Mouse (Mus musculus) T-helper 2 cell (primary cell): ENCODE measurements around the gene Nip7.

Experiments
- in situ Hi-C: fragments of 300-600 bp; cut with MboI, MseI; formaldehyde crosslinking; loops from one replicate; pipeline ENCODE4 v1.15.1; 2025; ENCODE audit warnings: high pct_unique_total_duplicates

The Nip7 gene

DNA sequence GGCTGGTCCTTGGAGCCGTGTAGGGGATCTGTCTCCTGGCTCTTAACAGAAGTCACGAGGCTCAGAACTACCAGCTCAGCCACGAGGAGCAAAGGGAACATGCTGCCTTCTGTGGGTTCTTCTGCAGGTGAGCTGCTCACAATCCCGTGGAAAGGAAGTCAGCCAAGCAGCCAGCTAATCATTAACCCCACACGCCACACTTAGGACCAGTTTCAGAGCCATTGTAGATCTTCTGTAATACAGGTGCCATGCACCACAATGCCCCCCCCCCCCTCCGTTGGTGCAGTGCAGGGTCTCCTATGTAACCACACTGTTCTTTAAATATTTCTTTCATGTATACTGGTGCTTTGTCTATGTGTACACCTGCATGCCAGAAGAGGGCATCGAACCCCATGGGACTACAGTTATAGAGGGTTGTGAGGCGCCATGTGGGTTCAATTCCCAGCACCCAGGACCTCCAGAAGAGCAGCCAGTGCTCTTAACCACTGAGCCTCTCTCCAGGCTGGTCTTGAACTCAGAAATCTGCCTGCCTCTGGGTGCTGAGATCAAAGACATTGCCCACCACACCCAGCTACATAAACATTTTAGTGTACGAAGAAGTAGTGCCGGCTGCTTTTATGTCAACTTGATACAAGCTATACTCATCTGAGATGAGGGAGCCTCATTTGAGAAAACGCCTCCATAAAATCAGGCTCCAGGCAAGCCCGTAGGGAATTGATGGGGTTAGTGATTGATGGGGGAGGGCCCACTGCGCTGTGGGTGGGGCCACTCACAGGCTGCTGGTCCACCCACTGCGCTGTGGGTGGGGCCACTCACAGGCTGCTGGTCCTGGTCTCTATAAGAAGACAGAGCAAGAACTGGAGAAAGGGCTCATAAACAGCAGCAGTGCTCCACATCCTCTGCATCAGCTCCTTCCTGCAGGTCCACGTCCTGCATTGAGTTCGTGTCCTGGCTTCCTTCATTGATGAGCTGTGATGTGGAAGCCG is 9.1 kb downstream of the Nip7 start, which contains the start of gene Tmed6:
TSS of gene Tmed6 (minus strand) at position 134 of the 986 bp plus-strand sequence.
- in situ Hi-C loops, result no loop called here

DNA sequence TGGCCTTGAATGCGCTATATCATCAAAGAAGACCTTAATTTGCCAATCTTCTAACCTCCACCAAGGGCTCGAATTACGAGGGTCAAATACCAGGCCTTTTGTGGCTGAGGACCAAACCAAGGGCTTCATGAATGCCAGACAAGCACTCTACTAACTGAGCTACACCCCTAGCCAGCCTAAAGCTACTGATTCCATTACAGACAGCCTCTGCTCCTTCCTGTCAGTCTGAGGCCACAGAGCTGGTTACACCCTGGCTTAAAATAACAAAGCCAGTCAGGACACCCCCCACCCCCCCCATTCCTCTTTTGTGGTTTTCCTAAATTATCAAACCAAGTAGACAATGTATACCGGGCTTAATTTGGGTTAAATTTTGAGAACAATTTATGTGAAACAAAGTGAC is 17.0 kb downstream of the Nip7 start:
- in situ Hi-C loops, result no loop called here

- in situ Hi-C loops, result no loop called here
Observed at GRCm38 (mm10) chr8:107074128-107074527, 17.5 kb downstream of the Nip7 start.

DNA sequence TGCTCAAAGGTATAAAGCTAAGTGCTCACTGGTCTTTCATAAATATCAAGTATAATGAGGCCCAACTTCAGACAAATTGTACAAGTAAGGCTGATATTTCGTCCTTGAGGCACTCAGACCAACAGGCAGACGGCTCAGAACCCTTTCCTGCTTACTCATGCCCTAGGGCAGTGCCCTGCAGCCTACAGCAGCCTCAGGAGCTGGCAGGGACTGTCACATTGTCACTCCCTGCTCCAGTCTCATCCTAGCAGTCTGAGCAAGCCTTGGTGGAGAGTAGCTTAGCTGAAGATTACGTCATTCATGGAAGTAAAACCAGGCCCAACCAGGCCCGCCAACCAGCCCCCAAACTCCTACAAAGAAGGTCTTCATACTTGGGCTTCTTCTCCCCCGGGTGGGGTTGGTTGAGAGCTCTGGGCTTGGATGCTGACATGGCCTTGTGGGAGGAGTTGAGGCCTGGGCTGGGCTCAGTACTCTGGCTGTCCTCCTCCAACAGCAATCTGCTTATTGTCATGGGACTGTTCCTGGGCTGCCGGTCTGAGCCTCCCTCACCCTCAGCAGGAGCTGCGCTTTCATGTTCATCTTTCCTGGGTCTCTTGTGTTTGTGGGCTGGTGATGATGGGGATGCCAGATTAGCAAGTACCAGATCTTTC is 19.7 kb downstream of the Nip7 start:
- in situ Hi-C loops, result no loop called here

GRCm38 (mm10) chr8:107085358-107085757 is 28.7 kb downstream of the Nip7 start:
- in situ Hi-C loops, result no loop called here

DNA sequence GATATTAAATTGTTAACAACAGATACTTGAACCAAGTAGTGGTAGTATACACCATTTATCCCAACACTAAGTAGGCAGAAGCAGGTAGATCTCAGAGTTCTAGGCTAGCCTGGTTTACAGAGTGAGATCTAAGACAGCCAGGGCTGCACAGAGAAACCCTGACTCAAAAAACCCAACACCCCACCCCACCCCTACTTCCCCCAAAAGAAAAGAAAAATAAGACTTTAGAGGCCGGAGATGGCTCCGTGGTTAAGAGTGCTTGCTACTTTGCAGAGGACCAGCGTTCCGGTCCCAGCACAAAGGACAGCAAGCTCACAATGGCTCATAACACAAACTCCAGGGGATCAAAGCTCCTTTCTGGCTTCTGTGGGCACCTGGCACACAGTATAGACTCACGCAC is 29.3 kb downstream of the Nip7 start:
- in situ Hi-C loops, result no loop called here

GRCm38 (mm10) chr8:107088526-107089063 is 31.9 kb downstream of the Nip7 start:
- in situ Hi-C loops, result no loop called here

GRCm38 (mm10) chr8:107090531-107090930 is 33.9 kb downstream of the Nip7 start:
- in situ Hi-C loops, result no loop called here

DNA sequence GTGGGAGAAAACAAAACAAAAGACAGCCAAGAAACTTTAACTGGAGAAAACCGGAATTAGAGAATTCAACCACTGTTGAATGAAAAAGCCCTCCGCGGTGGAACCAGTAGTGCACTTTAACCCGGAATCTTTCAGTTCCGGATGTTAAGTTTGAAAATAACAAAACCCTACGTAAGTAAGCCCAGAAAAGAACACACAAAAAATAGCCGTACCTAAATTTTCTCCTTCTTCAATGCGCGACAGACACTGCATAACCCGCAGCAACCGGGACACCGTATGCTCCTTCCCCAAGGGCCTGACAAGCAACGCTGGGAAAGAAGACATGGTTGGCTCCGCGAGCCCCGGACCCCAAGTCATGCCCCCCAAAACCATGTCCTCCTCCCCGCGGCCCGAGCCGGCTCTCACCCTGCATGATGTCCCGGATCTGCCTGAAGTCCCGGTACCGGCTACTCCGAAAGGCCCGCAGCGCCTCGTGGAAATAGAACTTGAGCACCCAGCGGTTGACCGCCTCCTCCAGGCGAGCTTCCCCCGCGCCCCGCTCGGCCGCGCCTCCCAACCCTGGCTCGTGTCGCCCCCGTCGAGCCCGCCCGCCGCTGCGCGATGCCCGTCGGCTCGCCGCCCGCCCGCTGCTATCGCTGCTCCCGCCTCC is 39.2 kb downstream of the Nip7 start:
- in situ Hi-C loops, result no loop called here

GRCm38 (mm10) chr8:107096366-107097036 is 39.8 kb downstream of the Nip7 start, which contains the start of gene Terf2:
Gene Terf2 (minus strand): TSS chr8:107096547.
- in situ Hi-C loops, result no loop called here

DNA sequence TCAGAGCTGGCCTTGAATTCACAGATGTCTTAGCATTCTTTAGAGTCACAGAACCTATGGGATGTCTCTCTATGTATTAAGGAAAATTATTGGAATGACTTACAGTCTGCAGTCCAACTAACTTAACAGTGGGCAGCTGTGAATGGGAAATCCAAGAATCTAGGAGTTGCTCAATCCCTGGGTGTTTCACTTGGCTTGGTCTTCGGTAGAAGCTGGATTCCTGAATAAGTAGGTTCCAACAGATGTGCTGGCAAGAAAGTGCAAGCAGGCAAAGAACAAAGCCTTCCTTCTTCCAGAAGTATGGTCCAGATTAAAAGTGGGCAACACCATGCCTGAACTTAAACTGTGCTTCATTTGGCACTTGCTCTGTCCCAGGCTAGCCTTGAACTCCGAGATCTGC is 44.0 kb downstream of the Nip7 start:
- in situ Hi-C loops, result loop anchor here (25.0 kb wide), 1 partner anchor 212 kb away; no protein-coding TSS in a partner anchor

DNA sequence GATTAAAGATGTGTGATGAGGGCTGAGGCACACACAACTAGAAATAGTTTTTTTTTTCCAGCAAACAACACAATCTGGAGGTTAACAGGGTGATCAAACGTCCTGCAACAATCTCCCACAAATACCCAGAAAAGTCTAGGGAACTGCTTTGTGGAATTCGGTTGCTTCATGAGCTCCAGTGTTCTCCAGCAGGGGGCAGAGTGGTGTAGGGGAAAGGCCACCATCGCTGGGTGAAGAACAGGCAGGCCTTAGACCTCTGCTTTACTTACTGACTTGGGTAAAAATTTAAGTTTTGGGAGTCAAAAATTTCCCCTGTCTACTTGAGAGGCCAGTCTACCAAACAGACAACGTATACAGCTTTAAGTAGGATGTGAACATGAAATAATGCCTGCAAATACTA is 47.9 kb downstream of the Nip7 start:
- in situ Hi-C loops, result loop anchor here (25.0 kb wide), 1 partner anchor 208 kb away; no protein-coding TSS in a partner anchor

GRCm38 (mm10) chr8:107108089-107108488 is 51.4 kb downstream of the Nip7 start:
- in situ Hi-C loops, result loop anchor here (25.0 kb wide), 1 partner anchor 204 kb away; no protein-coding TSS in a partner anchor

DNA sequence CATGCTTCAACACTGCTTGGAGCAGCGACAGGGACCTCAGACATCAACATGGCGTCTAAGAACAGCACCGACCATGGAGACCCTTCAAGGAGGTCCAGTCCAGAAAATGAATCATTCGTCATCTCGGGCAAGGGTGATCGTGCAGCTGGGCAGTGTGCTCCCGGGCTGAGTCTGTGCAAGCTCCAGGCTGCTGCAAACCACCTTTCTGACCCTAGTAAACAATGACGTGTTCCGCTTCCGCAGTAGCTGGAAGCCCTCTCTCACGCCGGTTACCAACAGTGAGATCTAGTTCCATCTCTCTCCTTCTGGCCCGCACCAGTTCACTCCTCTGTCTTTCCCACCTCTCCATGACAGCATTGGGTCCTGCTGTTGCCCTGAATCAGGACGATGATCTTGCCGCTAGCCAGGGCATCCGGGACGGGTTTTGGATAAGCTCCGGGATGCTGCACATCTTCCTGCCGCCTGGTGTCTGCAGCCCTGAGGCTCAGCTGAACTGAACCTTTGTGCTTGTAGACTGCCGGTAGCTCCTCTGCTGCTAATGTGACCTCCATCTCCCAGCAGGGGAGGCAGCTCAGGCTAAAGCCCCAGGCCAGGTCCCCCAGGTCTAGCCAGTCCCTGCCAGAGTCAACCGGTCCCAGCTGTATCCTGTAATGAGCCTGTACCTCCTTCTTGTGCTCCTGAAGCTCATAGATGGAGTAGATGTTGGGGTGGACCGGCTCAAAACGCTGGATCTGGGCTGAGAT is 52.5 kb downstream of the Nip7 start:
- in situ Hi-C loops, result loop anchor here (25.0 kb wide), 1 partner anchor 203 kb away; no protein-coding TSS in a partner anchor

- in situ Hi-C loops, result loop anchor here (25.0 kb wide), 1 partner anchor 202 kb away; no protein-coding TSS in a partner anchor
Observed at GRCm38 (mm10) chr8:107109816-107110435, 53.2 kb downstream of the Nip7 start.
